Mouse (Mus musculus) spleen, postnatal 36 days (tissue): Measurements from ENCODE around the gene Glrx5.
A peak's percentile ranks its signal among the peaks of the same experiment; 100 is the strongest.

Experiments
- DNase-seq, 2 experiments: peaks; one replicate each; pipeline ENCODE4 v3.0.0; 2022; ENCODE audit warnings: low spot score in 2 of 2, mixed read lengths in 1 of 2

Glrx5 gene

GRCm38 (mm10) chr12:105004956-105005714 lies 27.4 kb upstream of the Glrx5 start:
- no peak for DNase-seq

DNA sequence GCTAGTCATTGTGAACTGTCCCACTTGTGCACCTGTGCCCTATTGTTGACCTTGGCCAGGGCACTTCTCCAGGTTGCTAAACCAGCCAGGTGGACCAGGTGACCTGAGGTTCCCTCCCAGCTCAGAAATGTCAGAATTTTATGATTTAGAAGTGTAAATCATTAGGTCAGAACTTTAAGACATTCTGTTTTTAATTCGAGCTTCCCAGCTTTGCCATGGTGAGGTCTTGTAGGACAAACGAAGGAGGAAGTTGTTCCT lies 26.8 kb upstream of the Glrx5 start:
- DNase-seq, result no peak

DNA sequence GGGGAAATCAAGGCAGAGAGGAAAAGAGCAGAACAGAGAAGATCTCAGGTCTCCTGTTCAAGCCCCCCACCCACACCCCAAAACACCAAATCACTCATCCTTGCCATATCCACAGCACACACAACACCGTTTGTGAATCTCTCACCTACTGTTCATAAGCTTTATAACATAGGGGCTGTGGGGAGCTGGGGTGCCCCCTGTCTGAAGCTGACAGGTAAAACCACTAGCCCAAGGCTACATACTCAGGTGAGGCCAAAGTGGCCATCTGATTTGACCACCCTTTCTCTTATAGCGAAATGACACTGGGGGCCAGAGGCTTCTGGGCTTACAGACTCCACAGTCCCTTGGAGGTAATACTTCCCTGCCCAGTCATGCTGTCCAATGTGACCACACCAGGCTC lies 24.3 kb upstream of the Glrx5 start:
- DNase-seq, result no peak

GRCm38 (mm10) chr12:105008752-105009178 lies 23.7 kb upstream of the Glrx5 start:
- DNase-seq, result peak; percentile 75 to 77

DNA sequence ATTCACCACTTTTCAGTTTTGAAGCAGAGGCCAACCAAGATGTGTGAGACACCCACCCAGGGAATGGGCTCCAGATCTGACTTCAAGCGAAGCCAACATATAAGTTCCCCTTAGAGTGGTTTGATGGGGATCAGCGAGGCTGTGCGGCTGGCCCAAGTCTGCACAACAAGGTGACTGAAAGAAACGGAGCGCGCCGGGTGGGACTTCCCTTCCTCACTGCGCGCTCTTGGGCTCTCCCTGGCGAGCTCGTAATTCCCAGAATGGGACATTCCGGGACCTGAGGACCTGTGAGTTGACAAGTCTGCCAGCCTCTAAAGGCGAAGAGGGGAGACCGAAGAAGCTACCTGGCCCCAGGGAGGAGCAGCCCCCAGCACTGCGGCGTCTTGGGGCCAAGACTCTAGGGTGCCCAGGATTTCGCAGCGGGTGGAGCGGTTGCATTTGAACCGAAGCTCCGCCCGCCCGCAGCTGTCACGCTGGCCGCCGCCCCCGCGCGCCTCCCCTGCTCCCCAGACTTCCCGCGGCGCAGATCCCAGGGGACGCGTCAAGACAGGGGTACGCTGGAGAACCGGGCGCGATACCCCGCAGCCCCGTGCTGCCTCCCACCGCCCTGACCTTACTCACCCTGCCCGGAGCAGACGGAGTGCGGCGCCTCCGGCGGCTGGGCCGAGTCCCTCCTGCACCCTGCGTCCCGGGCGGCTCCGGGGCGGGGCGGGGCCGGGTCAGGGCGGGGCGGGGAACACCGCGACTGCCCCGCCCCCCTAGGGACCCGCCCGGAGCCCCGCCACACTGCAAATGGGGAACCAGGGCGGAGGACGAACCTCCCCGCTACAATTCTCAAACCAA lies 22.9 kb upstream of the Glrx5 start, which contains the start of gene Syne3:
TSS of gene Syne3 (minus strand) at position 440 of the 843 bp plus-strand sequence.
- peak; percentile 81 to 84 for DNase-seq

- DNase-seq, result no peak
Measured at GRCm38 (mm10) chr12:105010213-105010790, 22.2 kb upstream of the Glrx5 start.

DNA sequence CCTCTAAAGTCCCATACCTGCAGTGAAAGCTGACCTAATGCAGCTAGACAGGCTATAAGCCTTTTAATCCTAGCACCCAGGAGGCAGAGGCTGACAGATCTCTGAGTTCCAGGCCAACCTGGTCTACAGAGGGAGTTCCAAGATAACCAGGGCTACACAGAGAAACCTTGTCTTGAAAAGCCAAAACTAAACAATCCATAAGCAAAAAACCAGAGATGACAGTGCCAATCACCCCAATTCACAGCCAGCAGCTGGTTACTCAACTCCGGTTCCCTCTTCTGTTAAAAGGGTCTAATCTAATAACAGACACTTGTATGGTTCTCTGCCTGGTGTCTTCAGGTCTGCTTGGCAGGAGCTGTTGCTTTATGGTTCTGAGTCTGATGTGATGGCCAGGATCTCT lies 20.9 kb upstream of the Glrx5 start:
- no peak for DNase-seq

DNA sequence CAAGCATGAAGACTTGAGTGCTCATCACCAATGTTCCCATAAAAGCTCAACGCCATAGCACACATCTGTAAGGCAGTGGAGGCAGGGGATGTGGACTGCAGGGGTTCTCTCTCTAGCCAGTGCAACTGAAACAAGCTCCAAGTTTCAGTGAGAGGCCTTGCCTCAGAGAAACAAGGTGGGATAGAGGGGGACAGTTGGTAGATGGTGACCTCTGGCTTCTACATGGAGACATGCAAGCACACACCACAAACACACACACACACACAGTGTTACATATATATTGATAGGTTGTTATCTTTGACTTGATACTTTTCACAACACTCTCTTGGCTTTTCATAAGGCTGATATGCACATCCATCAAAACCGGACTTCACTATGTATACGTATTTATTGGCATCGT lies 20.2 kb upstream of the Glrx5 start:
- no peak for DNase-seq

DNA sequence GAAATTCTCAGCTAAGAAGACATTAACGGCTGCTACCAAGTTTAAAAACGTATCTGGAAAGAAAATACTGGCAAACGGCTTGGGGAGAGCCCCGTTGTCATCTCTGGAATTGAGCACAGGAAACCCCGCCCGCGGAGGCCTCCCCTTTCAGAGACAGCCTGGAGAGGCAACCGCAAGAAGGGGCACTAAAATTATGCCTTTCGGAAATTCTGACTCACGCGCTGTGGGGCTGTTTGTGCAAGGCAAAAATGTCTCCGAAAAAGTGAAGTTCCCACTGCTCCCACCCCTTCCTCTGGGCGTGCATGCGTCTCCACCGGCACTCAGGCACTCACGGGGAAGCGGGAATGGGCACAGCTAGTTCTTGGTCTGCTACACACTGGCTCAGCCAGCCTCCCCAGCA lies 19.4 kb upstream of the Glrx5 start:
- DNase-seq, result peak; percentile 82 to 83

DNA sequence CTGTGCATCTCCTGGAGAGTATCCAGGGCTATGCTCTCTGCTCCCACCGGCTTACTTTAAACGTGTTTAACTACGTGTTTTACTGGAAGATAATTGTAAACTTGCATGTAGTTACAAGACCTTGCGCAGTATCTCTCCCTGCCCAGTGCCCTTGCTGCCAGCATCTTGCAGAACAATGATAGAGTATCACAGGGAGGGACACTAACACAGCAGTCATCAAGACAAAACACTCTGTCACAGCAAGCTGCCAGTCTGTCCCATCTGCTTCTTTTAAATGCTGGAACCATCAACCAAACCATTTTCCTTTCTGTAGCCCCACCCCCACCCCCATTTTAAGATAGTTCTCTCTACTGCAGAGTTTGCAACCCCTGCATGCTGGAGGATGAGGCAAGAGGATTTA lies 16.3 kb upstream of the Glrx5 start:
- no peak for DNase-seq

GRCm38 (mm10) chr12:105016639-105017038 lies 15.8 kb upstream of the Glrx5 start:
- DNase-seq, result no peak

- peak; percentile 54 to 72 for DNase-seq
Measured at GRCm38 (mm10) chr12:105019359-105020219, 12.9 kb upstream of the Glrx5 start.

GRCm38 (mm10) chr12:105021441-105022069 lies 10.9 kb upstream of the Glrx5 start:
- no peak for DNase-seq

GRCm38 (mm10) chr12:105022141-105022540 lies 10.3 kb upstream of the Glrx5 start:
- DNase-seq, result no peak

DNA sequence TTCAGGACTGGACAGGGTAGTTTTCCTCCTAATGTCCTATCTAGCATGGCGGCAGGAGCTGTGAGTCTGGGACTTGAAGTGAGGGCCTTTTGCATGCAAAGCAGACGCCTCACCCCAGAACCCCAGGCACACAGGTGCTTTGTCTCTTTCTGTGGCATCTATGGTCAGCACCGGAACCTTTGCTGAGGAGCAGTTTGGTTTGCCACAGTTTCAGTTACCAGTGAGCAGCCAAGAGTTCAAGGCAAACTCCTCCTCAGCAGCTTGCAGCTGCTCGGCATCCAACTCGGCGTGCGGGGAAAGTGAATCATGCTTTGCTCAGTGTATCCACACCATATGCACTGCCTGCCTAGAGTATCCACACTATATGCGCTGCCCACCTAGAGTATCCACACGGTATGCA lies 9.7 kb upstream of the Glrx5 start:
- DNase-seq, result no peak

DNA sequence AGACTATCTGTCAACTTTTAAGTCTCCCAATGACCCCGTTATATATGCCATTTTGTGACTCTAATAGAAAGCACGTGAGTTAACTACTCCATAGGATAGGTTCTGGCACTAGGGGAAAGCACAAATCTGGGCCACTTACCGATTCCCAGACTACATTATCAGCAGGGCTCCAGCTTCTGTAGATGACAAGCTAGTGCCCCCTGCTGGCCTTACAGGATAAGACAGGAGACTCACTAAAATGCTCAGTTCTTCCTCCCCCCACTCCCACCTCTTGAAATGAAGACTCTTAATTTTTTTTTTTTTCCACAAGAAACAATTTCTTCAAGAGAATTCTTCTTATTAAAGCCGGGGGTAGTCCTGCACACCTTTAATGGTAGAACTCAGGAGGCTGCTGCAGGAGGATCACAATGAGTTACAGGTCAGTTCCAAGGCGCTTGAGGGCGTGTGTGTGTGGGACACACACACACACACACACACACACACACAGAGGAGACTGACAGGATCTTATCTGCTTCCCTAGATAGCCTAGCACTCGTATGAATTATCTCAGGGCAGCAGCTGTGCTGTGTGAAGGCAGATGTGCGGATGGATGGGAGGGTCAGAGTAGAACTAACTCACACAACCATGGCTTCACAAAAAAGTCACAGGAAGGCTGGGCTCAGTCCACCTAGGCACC lies 7.1 kb upstream of the Glrx5 start:
- DNase-seq, result peak; percentile 63 to 71

DNA sequence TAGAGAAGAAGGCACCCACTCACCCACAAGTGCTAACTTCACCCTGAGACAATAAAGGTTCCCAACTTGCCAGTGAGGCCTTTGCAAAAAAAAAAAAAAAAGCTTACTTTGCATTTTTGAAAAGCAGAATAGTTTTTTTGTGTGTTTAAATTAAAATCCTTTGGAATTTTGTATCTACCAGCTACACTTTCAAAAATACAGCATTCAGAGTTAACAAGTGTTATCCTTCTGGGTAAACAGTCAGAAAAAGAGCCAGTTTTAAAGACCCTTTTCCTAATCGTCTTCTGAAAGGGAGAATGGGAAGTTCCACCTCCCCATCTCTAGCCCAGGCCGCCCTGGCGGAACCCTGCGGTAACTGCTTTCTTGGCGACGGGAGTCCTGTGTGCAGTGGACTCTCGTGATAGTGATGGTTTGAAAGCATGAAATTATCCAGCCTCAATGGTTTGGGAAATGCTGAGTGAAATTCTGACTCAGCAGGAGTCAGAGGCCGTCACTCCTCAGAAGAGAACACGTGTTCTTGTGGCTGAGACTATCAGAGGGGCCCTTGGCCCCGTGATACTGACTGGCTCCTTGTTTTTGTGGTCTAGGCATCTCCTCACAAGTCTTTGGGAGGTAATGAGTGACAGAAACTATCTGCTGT lies 6.4 kb upstream of the Glrx5 start:
- peak in 1 of 2 experiments; percentile 47 for DNase-seq

GRCm38 (mm10) chr12:105027323-105027991 lies 5.0 kb upstream of the Glrx5 start:
- DNase-seq, result peak; percentile 85 to 92

DNA sequence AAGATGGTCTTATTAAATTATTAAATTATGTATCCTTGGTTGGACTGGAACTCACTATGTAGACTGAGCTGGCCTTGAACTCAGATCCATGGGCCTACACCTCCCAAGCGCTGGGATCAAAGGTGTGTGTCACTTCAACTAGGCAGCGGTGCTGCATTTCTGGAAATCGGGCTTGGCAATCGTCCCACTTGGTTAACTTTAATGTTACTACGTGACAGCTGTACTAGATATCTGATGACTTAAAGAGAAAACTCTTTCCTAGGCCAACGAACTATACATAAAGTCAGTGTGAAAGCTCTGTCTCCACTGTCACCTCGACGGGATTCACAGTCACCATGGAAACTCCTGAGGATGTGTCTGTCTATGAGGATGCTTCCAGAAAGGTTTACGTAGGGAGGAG lies 2.6 kb upstream of the Glrx5 start:
- DNase-seq, result no peak
